Mouse (Mus musculus): ENCODE results near the gene Trip11. TPM values are rescaled to one million over a fixed set of nuclear protein-coding genes. Genes with fewer than 3 reads are reported as not detected.

Trip11 gene
- polyA plus RNA-seq, 1 experiment from 2014 or later: 20.9 TPM

GRCm38 (mm10) chr12:101794458-101794857 lies 118.6 kb downstream of the Trip11 start:
- H3K4me1 ChIP-seq (ENCODE audit: insufficient read depth, low read length): no peaks in the 10 kb centered on the region; the same call in 1 of the 2 replicates
- no peak overlapping the region for H3K4me2 ChIP-seq (replicated peaks; ENCODE audit: low read depth, low read length)
- no peaks in the 10 kb centered on the region for H3K27me3 ChIP-seq (ENCODE audit: insufficient read depth, low read length)
- no peak overlapping the region for H3K9ac ChIP-seq (replicated peaks; ENCODE audit: low read length)
- WGBS: 84% methylated on average over 3 of the region's 3 CpGs
- no peaks in the 10 kb centered on the region for H3K9me3 ChIP-seq (ENCODE audit: low read length)
- no peak overlapping the region for H3K27ac ChIP-seq (ENCODE audit: low read length)
- ATAC-seq (ENCODE audit: low FRiP score, low TSS enrichment): no peak
- H3K4me3 ChIP-seq (ENCODE audit: low read length): no peak overlapping the region
- no peaks in the 10 kb centered on the region for H3K36me3 ChIP-seq (ENCODE audit: insufficient read depth, low read length)

GRCm38 (mm10) chr12:101793221-101793621 lies 119.8 kb downstream of the Trip11 start:
- no peaks in the 10 kb centered on the region for H3K36me3 ChIP-seq (ENCODE audit: insufficient read depth, low read length)
- H3K27me3 ChIP-seq (ENCODE audit: insufficient read depth, low read length): no peaks in the 10 kb centered on the region
- H3K4me2 ChIP-seq (replicated peaks; ENCODE audit: low read depth, low read length): no peak overlapping the region
- ATAC-seq (ENCODE audit: low FRiP score, low TSS enrichment): no peak
- no peaks in the 10 kb centered on the region for H3K9me3 ChIP-seq (ENCODE audit: low read length)
- H3K4me3 ChIP-seq (ENCODE audit: low read length): no peak overlapping the region
- H3K27ac ChIP-seq (ENCODE audit: low read length): no peak overlapping the region
- no peaks in the 10 kb centered on the region for H3K4me1 ChIP-seq (ENCODE audit: insufficient read depth, low read length)
- H3K9ac ChIP-seq (replicated peaks; ENCODE audit: low read length): no peak overlapping the region
- 72% methylated on average over 5 of the region's 5 CpGs for WGBS

- Histone ChIP-seq H3K27ac (ENCODE audit: low read length) (no peak overlapping the region), H3K27me3 (ENCODE audit: insufficient read depth, low read length) (no peaks in the 10 kb centered on the region), H3K4me1 (ENCODE audit: insufficient read depth, low read length) (no peaks in the 10 kb centered on the region), H3K36me3 (ENCODE audit: insufficient read depth, low read length) (no peaks in the 10 kb centered on the region), H3K4me3 (ENCODE audit: low read length) (no peak overlapping the region), H3K9ac (replicated peaks; ENCODE audit: low read length) (no peak overlapping the region), H3K9me3 (ENCODE audit: low read length) (no peaks in the 10 kb centered on the region), H3K4me2 (replicated peaks; ENCODE audit: low read depth, low read length) (no peak overlapping the region)
- ATAC-seq (ENCODE audit: low FRiP score, low TSS enrichment): no peak
- 90% methylated on average over 4 of the region's 4 CpGs for WGBS
Measured at GRCm38 (mm10) chr12:101792684-101793083, 120.4 kb downstream of the Trip11 start.

- H3K4me1 ChIP-seq (ENCODE audit: insufficient read depth, low read length): no peaks in the 10 kb centered on the region
- ATAC-seq (ENCODE audit: low FRiP score, low TSS enrichment): no peak
- H3K36me3 ChIP-seq (ENCODE audit: insufficient read depth, low read length): no peaks in the 10 kb centered on the region
- no peak overlapping the region for H3K4me2 ChIP-seq (replicated peaks; ENCODE audit: low read depth, low read length)
- H3K4me3 ChIP-seq (ENCODE audit: low read length): no peak overlapping the region
- H3K9ac ChIP-seq (replicated peaks; ENCODE audit: low read length): no peak overlapping the region
- H3K27ac ChIP-seq (ENCODE audit: low read length): no peak overlapping the region
- H3K9me3 ChIP-seq (ENCODE audit: low read length): no peaks in the 10 kb centered on the region
- 94% methylated on average over 3 of the region's 3 CpGs for WGBS
- no peaks in the 10 kb centered on the region for H3K27me3 ChIP-seq (ENCODE audit: insufficient read depth, low read length)
Measured at GRCm38 (mm10) chr12:101789767-101790166, 123.3 kb downstream of the Trip11 start.

- no peaks in the 10 kb centered on the region for H3K36me3 ChIP-seq (ENCODE audit: insufficient read depth, low read length)
- no peak for ATAC-seq (ENCODE audit: low FRiP score, low TSS enrichment)
- no peak overlapping the region for H3K9ac ChIP-seq (replicated peaks; ENCODE audit: low read length)
- no peaks in the 10 kb centered on the region for H3K4me1 ChIP-seq (ENCODE audit: insufficient read depth, low read length)
- no peak overlapping the region for H3K4me2 ChIP-seq (replicated peaks; ENCODE audit: low read depth, low read length)
- no peak overlapping the region for H3K4me3 ChIP-seq (ENCODE audit: low read length)
- H3K9me3 ChIP-seq (ENCODE audit: low read length): no peaks in the 10 kb centered on the region
- H3K27me3 ChIP-seq (ENCODE audit: insufficient read depth, low read length): no peaks in the 10 kb centered on the region
- H3K27ac ChIP-seq (ENCODE audit: low read length): no peak overlapping the region
- 62% methylated on average over 3 of the region's 3 CpGs for WGBS
Measured at GRCm38 (mm10) chr12:101789250-101789649, 123.8 kb downstream of the Trip11 start.

Other genes starting within 250 kb of the Trip11 start
- 0.80 TPM in 2 replicates for gene Tc2n, start 194.7 kb downstream of the Trip11 start, polyA plus RNA-seq (2015; fragmentation: Nextera tagmentation; extraction: Ambion mirVana)
- gene Fbln5, start 94.2 kb downstream of the Trip11 start, polyA plus RNA-seq (2015; fragmentation: Nextera tagmentation; extraction: Ambion mirVana): 135 and 143 TPM in 2 replicates
- 12.5 and 14.0 TPM in 2 replicates for gene Atxn3, start 45.0 kb upstream of the Trip11 start, polyA plus RNA-seq (2015; fragmentation: Nextera tagmentation; extraction: Ambion mirVana)
- 27.4 and 29.9 TPM in 2 replicates for gene Cpsf2, start 62.7 kb upstream of the Trip11 start, polyA plus RNA-seq (2015; fragmentation: Nextera tagmentation; extraction: Ambion mirVana)
- gene Slc24a4, start 215.5 kb upstream of the Trip11 start, polyA plus RNA-seq (2015; fragmentation: Nextera tagmentation; extraction: Ambion mirVana): 0.19 and 0.35 TPM in 2 replicates